ENCODE assay signal across 10 mouse cellular contexts in genomic region chr3:53564521-53564920, GRCm38 (mm10).
DNase-seq lines count a peak whose midpoint lies in the region; ATAC-seq lines count a peak whose summit lies in the region.
"Had no signal": no experiment of that assay in that cellular context is flagged by ENCODE, and none has a peak within 500 bp of the region (broad histone marks: within the 10 kb centered on the region; RNA-seq: fewer than 3 reads in every experiment).

No protein-coding gene starts in this region.

- H3K9ac ChIP-seq in embryonic facial prominence, embryonic 14.5 days (ENCODE audit: low read depth, low read length), result no peak overlapping the region
- no peak overlapping the region for H3K9ac ChIP-seq in embryonic facial prominence, embryonic 15.5 days
- no peak overlapping the region for H3K9ac ChIP-seq in midbrain, embryonic 13.5 days (replicated peaks)
- H3K9ac ChIP-seq: limb, embryonic 12.5 days had no signal

- ATAC-seq in embryonic facial prominence, embryonic 14.5 days (ENCODE audit: low read depth), result peak; percentile 61; the same call in 1 of the 2 replicates
- peak; percentile 58; the same call in 1 of the 2 replicates for ATAC-seq in embryonic facial prominence, embryonic 15.5 days (ENCODE audit: insufficient number of reproducible peaks, low FRiP score, low TSS enrichment, low read depth)
- peak; percentile 66; the same call in 1 of the 2 replicates for ATAC-seq in midbrain, embryonic 13.5 days

- 44% methylated on average over 7 of the region's 7 CpGs for WGBS in embryonic facial prominence, embryonic 14.5 days
- WGBS in embryonic facial prominence, embryonic 10.5 days, result 64% methylated on average over 7 of the region's 7 CpGs
- 44% methylated on average over 7 of the region's 7 CpGs for WGBS in embryonic facial prominence, embryonic 15.5 days
- 30% methylated on average over 7 of the region's 7 CpGs for WGBS in midbrain, embryonic 13.5 days

- H3K4me3 ChIP-seq in embryonic facial prominence, embryonic 14.5 days (ENCODE audit: low read depth, low read length), result no peak overlapping the region
- no peak overlapping the region for H3K4me3 ChIP-seq in embryonic facial prominence, embryonic 10.5 days
- no peak overlapping the region for H3K4me3 ChIP-seq in embryonic facial prominence, embryonic 15.5 days (replicated peaks)
- no peak overlapping the region for H3K4me3 ChIP-seq in midbrain, embryonic 13.5 days (replicated peaks)
- H3K4me3 ChIP-seq: erythroblast, embryonic 14.5 days; limb, embryonic 12.5 days had no signal

- DNase-seq in embryonic facial prominence, embryonic 14.5 days (ENCODE audit: low spot score), result peak; percentile 65
- DNase-seq in embryonic facial prominence, embryonic 10.5 days (ENCODE audit: low spot score), result no peak
- DNase-seq in kidney, adult 8-10 months, result peak; percentile 15 to 56
- DNase-seq in spleen, postnatal 10 days (ENCODE audit: low spot score in 2 of 2), result no peak
- DNase-seq in layer of hippocampus, adult 18-20 months (ENCODE audit: low spot score in 2 of 2), result no peak
- no peak for DNase-seq in heart, postnatal 4 days

- no peaks in the 10 kb centered on the region for H3K9me3 ChIP-seq in embryonic facial prominence, embryonic 14.5 days (ENCODE audit: control insufficient read depth, low read length)
- no peaks in the 10 kb centered on the region for H3K9me3 ChIP-seq in embryonic facial prominence, embryonic 10.5 days
- no peaks in the 10 kb centered on the region for H3K9me3 ChIP-seq in embryonic facial prominence, embryonic 15.5 days (replicated peaks)
- no peaks in the 10 kb centered on the region for H3K9me3 ChIP-seq in midbrain, embryonic 13.5 days
- H3K9me3 ChIP-seq: limb, embryonic 12.5 days had no signal

- 0 out of 2 replicates have a peak, but pooled peaks cover 7% of the 10 kb centered on the region for H3K4me1 ChIP-seq in embryonic facial prominence, embryonic 14.5 days (ENCODE audit: control insufficient read depth, insufficient read depth, low read length)
- peaks cover 38% of the 10 kb centered on the region for H3K4me1 ChIP-seq in embryonic facial prominence, embryonic 10.5 days
- H3K4me1 ChIP-seq in embryonic facial prominence, embryonic 15.5 days, result peaks cover 9% of the 10 kb centered on the region
- H3K4me1 ChIP-seq in midbrain, embryonic 13.5 days (replicated peaks), result peaks cover 17% of the 10 kb centered on the region

- no peaks in the 10 kb centered on the region for H3K36me3 ChIP-seq in embryonic facial prominence, embryonic 14.5 days (ENCODE audit: control insufficient read depth, insufficient read depth, low read length)
- H3K36me3 ChIP-seq in embryonic facial prominence, embryonic 10.5 days (replicated peaks), result peaks cover 4% of the 10 kb centered on the region; the same call in 1 of the 2 replicates
- H3K36me3 ChIP-seq in embryonic facial prominence, embryonic 15.5 days, result no peaks in the 10 kb centered on the region
- no peaks in the 10 kb centered on the region for H3K36me3 ChIP-seq in midbrain, embryonic 13.5 days
- H3K36me3 ChIP-seq: limb, embryonic 12.5 days had no signal

- no peak overlapping the region for H3K27ac ChIP-seq in embryonic facial prominence, embryonic 14.5 days (replicated peaks; ENCODE audit: low read depth, low read length)
- no peak overlapping the region; the same call in 1 of the 2 replicates for H3K27ac ChIP-seq in embryonic facial prominence, embryonic 10.5 days (replicated peaks)
- no peak overlapping the region for H3K27ac ChIP-seq in embryonic facial prominence, embryonic 15.5 days (replicated peaks)
- H3K27ac ChIP-seq in midbrain, embryonic 13.5 days, result no peak overlapping the region
- H3K27ac ChIP-seq: limb, embryonic 12.5 days had no signal

- no peaks in the 10 kb centered on the region for H3K27me3 ChIP-seq in embryonic facial prominence, embryonic 14.5 days (replicated peaks; ENCODE audit: control insufficient read depth, insufficient read depth, low read length)
- H3K27me3 ChIP-seq in embryonic facial prominence, embryonic 10.5 days (replicated peaks; ENCODE audit: low read depth, poor library complexity, severe bottlenecking), result no peaks in the 10 kb centered on the region
- no peaks in the 10 kb centered on the region for H3K27me3 ChIP-seq in embryonic facial prominence, embryonic 15.5 days
- no peaks in the 10 kb centered on the region for H3K27me3 ChIP-seq in midbrain, embryonic 13.5 days
- H3K27me3 ChIP-seq: limb, embryonic 12.5 days had no signal

- no peak overlapping the region for H3K4me2 ChIP-seq in embryonic facial prominence, embryonic 14.5 days (ENCODE audit: low read depth, low read length)
- H3K4me2 ChIP-seq in embryonic facial prominence, embryonic 15.5 days (replicated peaks), result no peak overlapping the region
- H3K4me2 ChIP-seq in midbrain, embryonic 13.5 days (replicated peaks), result no peak overlapping the region
- H3K4me2 ChIP-seq: limb, embryonic 12.5 days had no signal

Comparison
In these comparisons a context has a peak if more than half of its experiments do, and no peak if none do; other contexts are left out.
1. DNase-seq: peak in embryonic facial prominence, embryonic 14.5 days (single experiment) and kidney, adult 8-10 months (2 of 2); none in embryonic facial prominence, embryonic 10.5 days (single experiment), spleen, postnatal 10 days (0 of 2), layer of hippocampus, adult 18-20 months (0 of 2) and heart, postnatal 4 days (single experiment).
2. Peak in every context shown above with its lines, with median percentiles within 50 percentile points of each other: ATAC-seq.